Mouse (Mus musculus): ENCODE data around the gene Smim24. TPM values are rescaled to one million over a fixed set of nuclear protein-coding genes. Genes with fewer than 3 reads are reported as not detected.

Smim24 gene
- total RNA-seq, 2 experiments from 2014 or later = 13.3 to 37.5 TPM

DNA sequence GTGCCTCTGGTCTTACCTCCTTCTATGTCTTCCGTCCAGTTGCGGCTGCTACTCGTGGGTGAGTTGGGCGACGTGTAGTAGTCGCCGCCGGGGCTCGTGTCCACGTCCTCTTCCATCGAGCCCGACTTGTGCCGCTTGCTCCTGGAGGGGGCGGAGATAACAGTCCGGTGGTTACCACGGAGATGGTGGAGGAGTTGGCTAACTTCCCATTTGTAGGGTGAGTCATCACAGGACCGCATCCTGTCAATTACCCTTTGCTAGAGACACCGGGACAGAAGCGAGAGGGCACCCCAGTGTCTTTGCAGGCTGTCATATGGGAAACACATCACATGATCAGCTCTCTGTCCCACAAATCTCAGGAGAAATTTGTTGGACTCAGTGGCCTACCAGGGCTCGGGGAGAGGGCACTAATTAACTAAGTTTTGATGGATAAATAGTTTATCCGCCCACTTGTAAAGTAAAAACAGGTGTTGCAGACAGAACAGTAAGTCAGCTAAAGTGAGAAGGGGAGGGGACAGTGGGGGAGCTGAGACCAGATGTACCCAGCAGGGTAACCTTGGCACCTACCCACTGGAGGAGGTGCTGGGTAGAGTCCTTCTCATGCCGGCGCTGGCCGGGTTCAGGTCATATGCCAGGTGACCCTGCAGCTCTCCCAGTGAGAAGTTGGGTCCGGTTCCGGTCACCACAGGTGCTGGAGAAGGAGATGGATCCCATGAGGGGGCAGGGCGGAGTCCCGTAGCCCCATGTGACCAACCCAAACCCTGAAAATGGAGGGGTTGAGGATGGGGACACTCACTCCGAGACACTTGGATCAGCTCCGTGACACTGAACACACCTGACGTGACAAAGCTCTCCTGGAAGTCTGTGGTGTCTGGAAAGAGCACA lies 14.9 kb downstream of the Smim24 start:
- ATAC-seq (replicated peaks; ENCODE audit: poor library complexity, severe bottlenecking) = peak; percentile 69

DNA sequence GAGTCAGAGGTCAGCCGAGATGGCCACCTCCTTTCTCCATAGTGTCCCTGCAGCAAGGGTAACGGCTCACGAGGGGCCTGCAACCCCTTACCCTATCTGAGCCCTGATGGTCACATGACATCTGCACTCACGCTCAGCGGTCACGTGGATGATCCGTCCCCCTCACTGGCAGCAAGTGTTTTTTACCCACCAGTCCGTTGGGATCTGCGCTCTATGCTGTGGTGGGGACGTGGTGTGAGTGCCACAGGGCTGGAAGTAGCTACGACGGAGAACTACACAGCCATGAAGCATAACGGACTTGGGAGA lies 15.5 kb downstream of the Smim24 start:
- no peak for ATAC-seq (replicated peaks; ENCODE audit: poor library complexity, severe bottlenecking)

DNA sequence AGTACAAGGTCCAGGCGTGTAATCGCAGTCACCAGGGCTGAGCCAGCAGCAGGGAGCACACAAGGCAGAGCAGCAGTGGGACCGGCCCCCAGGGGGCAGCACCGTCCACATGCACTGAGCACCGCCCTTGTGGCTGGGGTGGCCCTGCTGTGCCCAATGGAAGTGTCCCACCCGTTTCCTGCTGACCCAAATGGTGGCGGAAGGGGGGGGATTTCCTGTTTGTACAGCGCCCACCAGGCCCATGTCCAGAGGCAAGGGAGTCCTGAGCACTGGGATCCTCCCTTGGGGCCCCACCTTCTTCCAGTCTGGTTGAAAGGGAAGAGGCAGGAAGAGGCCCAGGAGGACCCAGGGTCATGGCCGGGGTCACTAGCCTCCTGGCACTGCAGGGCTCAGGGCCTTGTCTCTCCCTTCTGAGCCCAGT lies 16.0 kb downstream of the Smim24 start:
- ATAC-seq (replicated peaks; ENCODE audit: poor library complexity, severe bottlenecking) = peak; percentile 62

DNA sequence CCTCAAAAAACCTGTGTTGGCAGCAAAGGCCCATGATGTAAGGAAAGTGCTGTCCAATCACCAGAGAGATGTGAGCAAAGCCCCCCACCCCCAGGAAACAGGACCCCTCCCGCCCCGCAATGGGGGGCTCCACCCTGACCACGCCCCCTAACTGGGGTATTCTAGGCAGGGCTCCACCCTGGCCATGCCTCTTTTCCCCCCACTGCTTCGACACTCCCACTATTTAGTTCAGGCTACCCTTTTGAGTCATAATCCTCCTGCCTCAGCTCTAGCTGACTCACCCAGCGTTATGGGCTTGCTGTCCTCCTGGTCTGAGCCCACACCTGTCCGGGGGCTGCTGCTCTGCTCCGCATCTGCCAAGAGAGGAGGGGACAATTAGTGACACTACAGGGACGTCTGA lies 16.5 kb downstream of the Smim24 start:
- ATAC-seq (replicated peaks; ENCODE audit: poor library complexity, severe bottlenecking) = no peak

DNA sequence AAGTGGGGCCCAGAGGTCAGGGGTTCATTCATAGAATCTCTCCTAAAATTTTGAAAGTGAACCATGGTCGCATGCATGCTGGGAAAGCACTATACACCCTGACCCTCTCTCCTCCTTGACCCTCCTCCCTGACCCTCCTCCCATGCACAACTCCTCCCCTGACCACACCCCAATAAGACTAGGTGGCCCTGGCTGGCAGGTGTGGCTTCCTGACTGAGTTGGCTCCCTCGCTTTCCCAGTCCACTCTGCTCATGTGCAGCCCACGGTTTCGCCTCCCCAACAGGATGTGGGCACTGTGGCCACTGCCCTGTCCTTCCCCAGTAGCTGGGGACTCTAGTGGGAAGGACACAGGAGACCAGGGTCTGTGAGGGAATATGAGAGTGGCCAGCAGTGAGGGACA lies 17.5 kb downstream of the Smim24 start:
- no peak for ATAC-seq (replicated peaks; ENCODE audit: poor library complexity, severe bottlenecking)

DNA sequence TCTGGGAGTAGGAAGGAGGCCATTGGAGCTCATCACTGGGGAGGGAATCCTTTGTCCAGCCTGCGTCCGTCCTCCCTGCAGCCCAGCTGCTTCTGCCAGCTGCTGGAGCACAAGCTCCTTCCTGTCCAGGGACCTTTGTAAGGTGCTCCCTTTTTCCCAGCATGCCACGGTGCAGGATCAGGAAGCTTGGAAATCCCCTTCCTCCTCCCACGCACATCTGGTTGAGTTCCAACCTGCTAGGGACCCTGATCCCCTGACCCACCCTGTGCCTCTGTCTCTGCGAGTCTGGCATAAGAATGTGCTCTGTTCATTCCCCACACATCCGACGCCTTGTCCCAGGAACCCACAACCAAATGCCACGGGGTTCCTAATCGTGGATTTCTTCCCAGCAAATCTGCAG lies 18.1 kb downstream of the Smim24 start:
- ATAC-seq (replicated peaks; ENCODE audit: poor library complexity, severe bottlenecking) = no peak

DNA sequence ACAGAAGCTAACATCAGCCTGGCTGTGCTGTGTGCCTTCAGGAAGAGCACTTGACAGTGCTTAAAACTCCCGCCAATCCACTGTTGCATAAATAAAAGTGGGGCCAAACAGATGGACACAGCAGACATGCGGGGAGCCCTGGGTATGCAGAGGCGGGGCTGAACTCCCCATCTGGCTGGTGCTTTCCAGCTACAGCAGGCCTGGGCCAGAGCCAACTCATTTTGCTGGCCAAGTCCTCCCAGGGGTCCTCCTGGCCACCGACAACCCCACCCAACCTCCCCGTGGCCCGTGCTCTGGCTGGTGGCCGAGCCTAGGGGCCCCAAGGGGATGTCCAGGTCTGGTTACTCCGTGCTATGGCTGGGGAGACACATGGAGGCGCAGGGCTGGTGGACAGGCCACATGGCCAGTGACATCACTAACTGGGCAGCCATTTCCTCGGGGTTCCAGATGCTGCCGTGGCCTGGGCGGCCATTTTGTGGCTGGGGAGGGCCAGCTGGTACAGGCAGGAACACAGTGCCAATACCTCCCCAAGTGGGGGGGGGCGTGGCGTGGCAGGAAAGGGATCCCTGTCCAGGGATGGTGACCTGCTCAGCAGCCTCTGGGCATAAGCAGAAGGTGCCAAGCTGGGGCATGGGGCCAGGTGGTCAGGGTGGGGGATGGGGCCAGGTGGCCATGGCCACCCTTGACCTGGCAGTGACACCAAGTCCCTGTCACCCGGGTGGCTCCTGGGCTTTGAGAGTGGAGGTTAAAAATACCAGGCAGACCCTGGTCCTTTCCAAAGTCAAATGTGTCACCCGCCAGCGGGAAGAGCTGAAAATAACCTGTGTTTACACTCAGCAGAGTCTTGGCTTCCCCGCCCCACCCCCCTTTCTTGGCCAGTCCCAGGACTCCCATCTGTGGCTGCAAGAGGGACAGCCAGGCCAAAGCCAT lies 18.9 kb downstream of the Smim24 start:
- no peak for ATAC-seq (replicated peaks; ENCODE audit: poor library complexity, severe bottlenecking)

DNA sequence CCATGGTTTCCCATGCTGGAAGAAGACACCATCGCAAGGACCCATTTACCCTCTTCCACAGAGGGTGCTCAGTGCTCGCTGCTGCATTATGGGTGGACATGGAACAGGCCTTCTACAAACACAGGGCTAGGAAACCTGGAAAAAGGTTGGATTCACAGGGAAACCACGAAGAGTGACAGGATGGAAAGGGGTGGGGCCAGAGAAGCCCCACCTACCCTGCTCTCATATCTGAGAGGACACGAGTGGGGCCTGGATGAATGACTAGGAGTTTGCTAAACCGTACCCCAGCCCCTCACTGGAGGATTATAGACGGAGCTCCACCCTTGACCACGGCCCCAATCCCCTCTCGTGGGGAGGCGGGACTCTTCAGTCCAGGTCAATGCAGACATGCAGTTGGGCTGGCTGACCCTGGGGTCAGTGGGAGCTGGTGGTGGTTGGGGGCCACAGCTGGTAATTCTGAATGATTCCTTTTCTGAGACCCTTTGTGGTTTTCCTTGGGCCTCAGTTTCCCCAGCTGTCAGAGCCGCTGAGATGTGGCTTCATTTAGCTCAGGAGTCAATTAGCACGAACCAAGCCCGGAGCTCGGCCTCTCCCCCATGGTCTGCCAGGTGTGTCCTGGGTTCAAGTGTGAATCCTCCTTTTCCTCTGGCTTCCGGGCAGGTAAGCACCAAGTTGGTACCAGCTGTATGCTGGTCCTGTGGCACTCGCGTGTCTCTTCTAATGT lies 19.9 kb downstream of the Smim24 start:
- ATAC-seq (replicated peaks; ENCODE audit: poor library complexity, severe bottlenecking) = no peak

DNA sequence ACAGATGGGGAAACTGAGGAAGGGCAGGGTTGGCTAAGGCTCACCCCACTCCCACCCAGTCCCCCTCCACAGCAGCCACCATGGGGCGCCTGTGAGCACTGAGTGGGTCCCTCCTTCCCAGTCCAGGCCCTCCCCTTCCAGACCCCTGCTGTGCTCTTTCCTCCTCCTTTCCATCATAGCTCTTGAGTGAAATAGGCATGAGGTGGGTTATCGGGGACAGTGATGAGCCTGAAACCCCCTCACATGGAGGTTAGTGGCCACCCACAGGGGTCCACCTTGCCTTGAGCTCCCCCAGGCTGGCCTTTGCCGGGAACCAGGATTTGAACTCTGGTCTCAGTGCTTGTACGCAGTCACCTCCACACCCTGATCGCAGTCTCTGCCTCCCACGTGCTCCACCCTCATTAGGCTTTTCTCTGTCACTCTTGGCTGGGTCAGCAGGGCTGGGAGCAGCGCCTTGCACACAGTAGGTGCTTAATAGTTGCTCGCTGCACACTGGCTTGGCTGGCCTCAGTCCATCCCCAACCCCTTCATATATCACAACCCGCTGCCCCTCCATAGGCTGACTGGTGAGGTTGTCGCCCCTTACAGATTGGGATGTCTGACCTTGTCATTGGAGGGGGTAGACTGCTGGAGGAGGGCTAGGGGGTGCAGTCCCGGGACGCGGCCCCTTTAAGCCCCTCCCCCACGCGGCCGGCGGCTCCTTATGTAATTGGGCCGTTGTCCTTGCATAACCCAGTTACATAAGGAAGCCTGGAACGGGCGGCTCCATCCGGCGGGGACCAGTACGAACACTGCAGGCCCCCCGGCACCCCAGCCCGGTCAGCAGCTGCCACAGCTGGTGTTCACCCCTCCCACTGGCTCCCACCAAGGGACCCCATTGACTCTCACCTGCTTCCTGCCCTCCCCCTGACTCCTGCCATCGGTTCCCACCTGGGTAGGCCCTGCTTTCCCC lies 20.7 kb downstream of the Smim24 start:
- peak; percentile 64 for ATAC-seq (replicated peaks; ENCODE audit: poor library complexity, severe bottlenecking)

DNA sequence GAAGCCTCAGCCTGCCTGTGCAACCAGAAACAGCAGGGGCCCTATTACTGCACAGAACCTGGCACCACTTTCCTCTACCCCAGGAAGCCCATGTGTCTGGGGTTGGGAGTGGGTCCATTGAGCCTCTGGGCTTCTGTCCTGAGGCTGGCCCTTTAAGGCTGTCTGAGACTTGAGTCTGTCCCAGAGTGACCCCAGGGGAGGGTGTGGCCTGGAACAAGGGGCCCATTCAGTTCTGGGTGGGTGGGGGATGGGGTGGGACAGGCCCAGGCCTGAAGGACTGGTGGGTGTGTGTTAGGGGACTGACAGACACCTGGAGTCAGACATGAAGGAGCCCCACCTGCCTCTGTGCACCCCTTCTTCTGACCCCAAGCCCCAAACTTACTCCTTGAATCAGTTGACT lies 21.8 kb downstream of the Smim24 start:
- no peak for ATAC-seq (replicated peaks; ENCODE audit: poor library complexity, severe bottlenecking)

DNA sequence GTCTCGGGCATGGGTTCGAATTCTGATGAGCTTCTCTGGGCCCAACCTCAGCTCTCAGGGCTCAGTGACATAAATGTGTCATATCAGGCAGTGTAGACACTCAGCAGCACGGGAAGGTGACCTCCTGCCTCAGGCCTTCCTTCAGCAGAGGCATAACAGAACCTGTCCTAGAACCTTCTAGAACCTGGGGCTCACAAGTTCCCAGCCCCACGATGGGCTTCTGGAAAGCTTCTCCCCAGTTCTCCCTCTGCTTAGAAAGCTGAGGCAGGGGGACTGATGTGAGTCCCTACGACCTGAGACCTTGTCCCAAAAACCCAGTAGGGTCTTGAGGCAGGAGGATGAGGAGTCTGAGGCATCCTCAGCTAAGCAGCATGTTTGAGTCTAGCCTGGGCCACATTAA lies 22.3 kb downstream of the Smim24 start:
- ATAC-seq (replicated peaks; ENCODE audit: poor library complexity, severe bottlenecking) = no peak

DNA sequence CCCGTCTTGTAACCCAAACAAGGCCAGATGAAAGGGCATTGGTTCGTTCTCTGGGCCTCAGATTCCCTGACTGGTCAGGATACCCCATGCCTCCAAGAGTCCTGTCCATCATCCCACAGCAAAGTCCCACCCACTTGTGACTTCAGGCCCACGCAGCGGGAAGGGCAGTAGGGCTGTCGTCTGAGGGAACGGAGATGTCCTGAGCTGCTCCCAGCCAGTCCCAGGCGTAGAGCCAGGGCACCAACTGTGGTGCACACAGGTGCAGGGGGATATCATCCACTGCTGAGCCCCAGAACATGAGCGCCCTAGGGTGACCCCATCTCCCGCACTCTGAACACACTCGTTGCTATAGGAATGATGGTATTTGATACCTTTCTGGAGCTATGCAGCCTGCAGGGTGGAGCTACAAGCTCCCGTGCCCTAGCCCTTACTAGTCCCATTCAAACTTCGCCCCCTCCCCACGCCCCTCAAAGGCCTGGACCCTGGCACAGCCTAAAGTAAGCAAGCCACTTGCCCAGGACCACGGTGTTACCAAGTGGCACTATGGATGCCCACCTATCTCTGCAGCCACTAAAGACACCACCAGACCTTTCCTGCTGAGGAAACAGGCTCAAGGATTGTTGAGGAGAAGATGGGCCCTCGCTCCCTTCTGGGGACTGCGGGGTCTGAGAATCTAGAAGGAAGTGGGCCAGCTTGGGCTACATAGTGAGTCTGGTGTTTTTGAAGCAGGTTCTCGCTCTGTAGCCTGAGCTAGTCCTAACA lies 22.9 kb downstream of the Smim24 start:
- no peak for ATAC-seq (replicated peaks; ENCODE audit: poor library complexity, severe bottlenecking)

DNA sequence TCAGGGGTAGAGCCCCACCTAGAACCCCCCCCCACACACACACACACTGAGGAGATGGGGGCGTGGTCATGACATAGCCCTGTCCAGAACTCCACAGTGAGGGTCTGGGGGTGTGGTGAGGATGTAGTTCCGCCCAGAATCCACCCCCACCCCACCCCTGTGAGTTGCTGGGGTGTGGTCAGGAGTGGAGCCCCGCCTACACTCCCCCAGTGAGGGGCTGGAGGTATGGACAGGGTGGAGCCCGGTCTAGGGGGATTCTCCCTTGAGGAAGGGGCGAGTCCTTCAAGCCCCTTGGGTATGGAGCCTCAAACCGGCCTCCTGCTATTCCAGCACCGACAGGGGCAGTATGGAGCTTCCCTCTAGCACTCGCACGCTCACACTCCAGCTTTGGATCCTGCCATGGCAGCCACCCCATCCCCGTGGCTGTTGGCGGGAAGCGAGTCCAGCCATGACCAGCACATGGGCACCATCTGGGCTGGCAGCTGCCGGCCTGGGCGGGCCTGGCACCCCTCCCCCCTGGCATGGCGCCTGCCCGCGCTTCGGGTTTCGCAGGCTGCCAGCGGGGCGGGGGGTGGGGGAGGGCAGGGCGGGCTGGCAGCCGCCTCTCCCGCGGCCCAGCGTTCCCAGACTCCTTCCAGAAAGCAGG lies 23.9 kb downstream of the Smim24 start:
- ATAC-seq (replicated peaks; ENCODE audit: poor library complexity, severe bottlenecking) = peak; percentile 37

DNA sequence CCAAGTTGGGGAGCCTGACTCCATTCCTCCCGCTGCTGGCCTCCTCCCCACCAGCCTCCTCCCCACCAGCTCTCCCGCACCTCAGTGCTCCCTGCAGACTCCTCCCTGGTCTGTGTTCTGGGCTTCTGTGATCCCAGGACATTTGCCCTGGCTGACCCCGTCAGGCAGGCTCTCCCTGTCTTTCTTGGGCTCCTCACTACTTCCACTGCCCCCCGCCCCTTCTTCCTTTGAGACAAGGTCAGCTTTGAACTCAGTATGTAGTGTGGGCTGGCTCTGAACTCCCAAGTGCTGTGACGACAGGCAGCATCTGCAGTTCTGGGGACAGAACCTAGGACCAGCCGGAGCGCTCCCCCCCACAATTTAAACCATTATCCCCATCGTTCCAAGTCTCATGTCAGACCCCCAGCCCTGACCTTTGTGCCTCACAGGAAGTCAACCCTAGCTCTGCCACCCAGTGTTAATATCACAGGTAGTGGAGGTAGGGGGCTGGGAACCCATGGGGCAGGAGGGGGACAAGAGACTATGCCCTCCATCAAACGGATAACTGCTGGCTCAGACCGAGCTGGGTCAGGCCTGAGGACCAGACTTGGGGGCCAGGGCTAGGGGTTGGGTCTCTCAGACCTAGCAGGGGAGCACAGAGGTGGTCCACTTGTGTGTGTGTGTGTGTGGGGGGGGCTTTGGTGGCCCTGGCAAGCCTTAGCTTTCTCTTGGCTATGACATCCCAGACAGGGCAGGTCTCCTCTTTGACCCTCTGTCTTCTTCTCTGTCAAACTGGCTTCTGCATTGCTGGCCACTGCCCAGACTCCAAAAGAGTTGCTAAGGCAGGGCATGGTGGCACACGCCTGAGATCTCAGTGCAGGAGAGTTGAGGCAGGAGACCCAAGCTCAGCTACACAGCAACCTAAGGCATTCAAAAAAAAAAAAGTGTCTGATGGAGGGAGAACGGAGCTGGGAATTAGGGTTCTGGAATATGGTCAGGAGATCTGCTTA lies 24.7 kb downstream of the Smim24 start:
- ATAC-seq (replicated peaks; ENCODE audit: poor library complexity, severe bottlenecking) = no peak

DNA sequence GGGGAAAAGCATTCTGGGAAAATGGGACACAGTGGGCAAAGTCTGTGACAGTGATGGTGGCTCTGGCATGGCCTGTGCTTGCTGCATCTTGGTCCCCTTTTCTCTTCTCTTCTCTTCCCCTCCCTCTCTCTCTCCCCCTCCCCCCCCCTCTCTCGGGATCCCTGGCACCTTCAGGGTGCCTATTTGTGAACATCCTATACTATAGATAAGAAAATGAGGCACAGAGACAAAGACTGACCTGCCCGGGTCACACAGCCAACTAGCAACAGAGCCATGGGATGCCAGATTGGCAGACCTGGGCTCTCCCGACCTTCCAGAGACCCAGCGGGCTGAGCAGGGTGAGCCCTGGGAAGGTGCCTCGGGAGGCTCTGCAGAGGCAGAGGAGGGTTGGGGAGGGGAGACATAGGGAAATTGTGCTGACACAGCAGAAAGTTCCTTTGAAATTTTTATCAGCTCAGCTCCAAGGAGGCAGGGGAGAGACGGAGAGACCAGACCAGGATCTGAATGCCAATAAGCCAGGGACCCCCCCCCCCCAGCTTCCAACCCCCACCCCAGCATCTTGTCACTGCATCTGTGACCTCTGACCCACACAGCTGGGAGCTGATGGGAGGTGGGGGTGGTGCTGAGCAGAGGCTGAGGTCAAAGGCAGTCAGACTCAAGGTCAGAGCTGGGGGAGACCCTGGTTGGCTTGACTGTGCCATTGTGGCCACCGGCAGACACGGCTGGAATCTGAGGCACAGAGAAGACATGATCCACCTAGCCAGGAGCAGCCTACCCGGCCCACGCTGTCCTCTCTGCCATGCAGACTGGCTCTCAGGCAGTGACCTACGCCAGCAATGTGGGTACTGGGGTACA lies 25.6 kb downstream of the Smim24 start:
- ATAC-seq (replicated peaks; ENCODE audit: poor library complexity, severe bottlenecking) = no peak
